Mouse (Mus musculus) limb, embryonic 14.5 days (tissue): Measurements from ENCODE around the gene Zswim3. TPM values are rescaled to one million over a fixed set of nuclear protein-coding genes. Genes with fewer than 3 reads are reported as not detected.

Experiments
- ATAC-seq: fragments of 200-750 bp; cut with Nextera tagmentation; 2 replicates; pipeline ENCODE4 v1.8.0; 2017; ENCODE audit warnings: low read depth, moderate number of reproducible peaks, moderate TSS enrichment; ENCODE audit not compliant: low FRiP score
- DNase-seq: peaks from one replicate; pipeline ENCODE4 v3.0.0-alpha.2; 2015; ENCODE audit warnings: low spot score
- H3K27ac ChIP-seq: fragments of 300-500 bp; sonication (generic); replicated peaks from 2 replicates; pipeline ENCODE4 v1.5.1; 2014; ENCODE audit warnings: low read depth, mild to moderate bottlenecking, low read length, moderate library complexity, mixed read lengths
- H3K27me3 ChIP-seq: fragments of 300-500 bp; sonication (generic); 2 replicates; pipeline ENCODE4 v1.6.1; 2014; ENCODE audit warnings: low read length, mixed read lengths; ENCODE audit not compliant: control insufficient read depth, insufficient read depth
- H3K36me3 ChIP-seq: fragments of 300-500 bp; sonication (generic); 2 replicates; pipeline ENCODE4 v1.6.1; 2014; ENCODE audit warnings: mild to moderate bottlenecking, low read length, moderate library complexity, mixed read lengths; ENCODE audit not compliant: control insufficient read depth, insufficient read depth
- H3K4me1 ChIP-seq: fragments of 300-500 bp; sonication (generic); 2 replicates; pipeline ENCODE4 v1.6.1; 2014; ENCODE audit warnings: antibody characterized with exemption, low read length, mixed read lengths; ENCODE audit not compliant: control insufficient read depth, insufficient read depth
- H3K4me2 ChIP-seq: fragments of 300-500 bp; sonication (generic); replicated peaks from 2 replicates; pipeline ENCODE4 v1.6.1; 2014; ENCODE audit warnings: low read depth, mild to moderate bottlenecking, low read length, moderate library complexity; ENCODE audit not compliant: severe bottlenecking
- H3K4me3 ChIP-seq: fragments of 300-500 bp; sonication (generic); replicated peaks from 2 replicates; pipeline ENCODE4 v1.5.1; 2014; ENCODE audit warnings: low read length
- H3K9ac ChIP-seq: fragments of 300-500 bp; sonication (generic); 2 replicates; pipeline ENCODE4 v1.6.1; 2014; ENCODE audit warnings: mild to moderate bottlenecking, low read depth, low read length, moderate library complexity; ENCODE audit not compliant: severe bottlenecking
- H3K9me3 ChIP-seq: fragments of 300-500 bp; sonication (generic); 2 replicates; pipeline ENCODE4 v1.6.1; 2016; ENCODE audit warnings: low read length; ENCODE audit not compliant: control insufficient read depth
- POLR2A ChIP-seq: fragments of 200-500 bp; IDR thresholded peaks from 2 replicates; pipeline ENCODE4 v1.8.0; 2012; ENCODE audit warnings: inconsistent platforms, mild to moderate bottlenecking, moderate library complexity, borderline replicate concordance; ENCODE audit not compliant: insufficient read depth, insufficient read length; ENCODE audit errors: extremely low read depth
- WGBS: fragments of 180-500 bp; shearing (Covaris S2); extraction: QIAGEN DNeasy Blood & Tissue Kit; methylation state at CpG from one replicate; pipeline ENCODE4 v1.1.7; 2014; 5-methylcytosine and 5-hydroxymethylcytosine counted together
- polyA plus RNA-seq, 2 experiments: library from polyadenylated mRNA; depleted of rRNA in 1 of 2; stranded (reverse) in 1 of 2; unstranded in 1 of 2; fragments of >200 nt; fragmentation: Nextera tagmentation in 1 of 2; extraction: Ambion mirVana in 1 of 2; gene quantifications; 2 replicates each; pipeline versions ENCODE4 v1.2.1 to v1.2.3; 2012 to 2014

Gene Zswim3
- polyA plus RNA-seq, 2 experiments, result 4.9 to 6.9 TPM

DNA sequence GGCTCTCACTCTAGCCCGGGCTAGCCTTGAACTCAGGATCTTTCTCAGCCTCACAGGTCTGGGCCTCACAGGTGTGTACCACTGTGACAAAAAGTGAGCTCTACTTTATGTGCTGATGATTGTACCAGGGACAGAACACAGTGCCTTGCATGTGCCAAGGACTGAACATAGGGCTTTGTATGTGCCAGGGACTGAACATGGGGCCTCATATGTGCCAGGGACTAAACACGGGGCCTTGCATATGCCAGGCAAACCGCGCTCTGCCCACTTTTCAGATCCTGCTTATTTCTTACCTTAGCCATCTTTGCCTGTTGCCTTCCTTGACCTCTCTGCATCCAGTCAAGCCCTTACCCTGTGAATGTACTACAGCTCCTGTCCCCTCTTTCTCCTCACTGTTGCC is 42.9 kb upstream of the Zswim3 start:
- Histone ChIP-seq H3K9ac (no peak overlapping the region), H3K4me1 (no peaks in the 10 kb centered on the region), H3K9me3 (no peaks in the 10 kb centered on the region), H3K36me3 (peaks cover 92% of the 10 kb centered on the region), H3K4me2 (no peak overlapping the region), H3K27me3 (no peaks in the 10 kb centered on the region), H3K27ac (no peak overlapping the region), H3K4me3 (no peak overlapping the region)
- no peak for TF ChIP-seq POLR2A
- ATAC-seq (no peak), DNase-seq (no peak)
- WGBS, result 98% methylated on average over 4 of the region's 4 CpGs

DNA sequence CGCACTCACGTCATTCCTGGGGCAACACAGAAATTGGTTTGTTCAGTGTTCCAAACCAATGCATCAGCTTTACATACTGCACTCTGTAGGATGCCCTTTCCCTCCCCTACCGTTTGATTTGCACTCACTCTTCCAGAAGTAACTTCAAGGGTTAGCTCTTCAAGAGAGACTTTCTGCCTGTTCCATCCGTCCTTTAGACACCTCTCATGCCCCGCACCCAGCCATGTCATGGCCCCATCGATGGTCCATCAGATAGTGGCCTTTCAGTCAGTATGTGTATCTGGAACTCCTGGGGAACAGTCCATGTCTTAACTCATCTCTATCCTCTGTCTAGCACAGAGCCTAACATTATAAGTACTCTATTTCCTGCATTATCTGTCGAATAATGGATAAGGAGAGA is 42.3 kb upstream of the Zswim3 start:
- TF ChIP-seq POLR2A, result no peak
- H3K4me2 ChIP-seq, result no peak overlapping the region
- H3K4me3 ChIP-seq, result no peak overlapping the region
- H3K36me3 ChIP-seq, result peaks cover 92% of the 10 kb centered on the region
- WGBS, result 90% methylated on average over 7 of the region's 7 CpGs
- no peaks in the 10 kb centered on the region for H3K9me3 ChIP-seq
- no peak for DNase-seq
- ATAC-seq, result no peak
- no peak overlapping the region for H3K9ac ChIP-seq
- no peaks in the 10 kb centered on the region for H3K27me3 ChIP-seq
- H3K4me1 ChIP-seq, result no peaks in the 10 kb centered on the region
- H3K27ac ChIP-seq, result no peak overlapping the region

DNA sequence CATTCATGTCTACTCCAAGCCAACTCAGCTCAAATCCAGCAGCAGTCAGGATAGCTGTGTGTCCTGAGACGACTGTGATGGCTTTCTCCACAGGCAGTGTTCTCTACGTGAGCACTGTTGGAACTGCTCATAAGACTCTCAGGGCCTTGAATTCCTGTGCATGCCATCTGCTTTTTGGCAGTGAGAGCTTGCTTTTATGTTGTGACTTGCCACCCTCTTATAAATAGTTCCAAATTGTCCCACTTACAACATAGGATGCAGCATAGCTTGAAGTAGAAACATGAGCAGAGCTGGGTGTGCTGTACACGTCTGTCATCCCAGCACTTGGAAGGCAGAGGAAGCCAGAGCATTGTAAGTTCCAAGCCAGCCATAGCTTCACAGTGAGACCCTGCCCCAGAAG is 39.1 kb upstream of the Zswim3 start:
- H3K4me3 ChIP-seq, result no peak overlapping the region
- 71% methylated on average over 3 of the region's 3 CpGs for WGBS
- no peak overlapping the region for H3K4me2 ChIP-seq
- no peaks in the 10 kb centered on the region for H3K27me3 ChIP-seq
- peaks cover 69% of the 10 kb centered on the region for H3K36me3 ChIP-seq
- no peak for DNase-seq
- no peak overlapping the region for H3K9ac ChIP-seq
- H3K9me3 ChIP-seq, result no peaks in the 10 kb centered on the region
- no peak for ATAC-seq
- peaks cover 6% of the 10 kb centered on the region for H3K4me1 ChIP-seq
- H3K27ac ChIP-seq, result no peak overlapping the region
- TF ChIP-seq POLR2A, result no peak

DNA sequence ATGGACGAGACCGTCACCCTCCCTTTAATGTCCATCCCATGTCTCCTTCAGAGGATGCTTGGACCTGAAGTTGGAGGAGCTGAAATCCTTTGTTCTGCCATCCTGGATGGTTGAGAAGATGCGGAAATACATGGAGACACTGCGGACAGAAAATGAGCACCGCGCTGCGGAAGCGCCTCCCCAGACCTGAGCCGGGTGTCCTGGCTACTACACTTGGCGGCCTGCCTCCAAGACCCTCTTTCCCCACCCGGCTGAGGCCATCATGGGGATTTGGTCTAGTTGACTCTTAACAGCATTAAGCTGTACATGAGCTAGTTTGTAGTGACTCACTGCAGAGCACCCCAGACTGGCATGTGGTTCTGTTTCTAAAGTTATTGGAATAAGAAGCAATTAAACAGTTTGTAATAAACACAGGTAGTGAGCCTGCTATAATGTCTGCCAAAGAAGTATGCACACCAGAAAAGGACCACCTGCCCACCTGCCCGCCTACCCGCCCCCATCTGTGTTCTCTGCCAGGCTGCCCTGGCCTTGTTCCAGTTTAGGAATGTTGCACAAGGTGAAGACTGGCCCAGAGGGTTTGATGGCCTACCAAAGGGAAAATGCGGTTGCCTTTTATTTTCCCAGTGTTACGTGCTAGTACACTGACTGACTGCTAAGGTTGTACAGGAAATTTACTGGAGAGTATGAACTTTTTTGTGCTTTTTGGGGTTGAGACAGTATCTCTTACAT is 36.9 kb upstream of the Zswim3 start:
- Histone ChIP-seq H3K4me1 (peaks cover 6% of the 10 kb centered on the region), H3K4me3 (no peak overlapping the region), H3K9me3 (no peaks in the 10 kb centered on the region), H3K36me3 (peaks cover 61% of the 10 kb centered on the region), H3K9ac (no peak overlapping the region), H3K4me2 (no peak overlapping the region), H3K27ac (no peak overlapping the region), H3K27me3 (no peaks in the 10 kb centered on the region)
- TF ChIP-seq POLR2A, result no peak
- WGBS, result 85% methylated on average over 15 of the region's 15 CpGs
- ATAC-seq (no peak), DNase-seq (no peak)

DNA sequence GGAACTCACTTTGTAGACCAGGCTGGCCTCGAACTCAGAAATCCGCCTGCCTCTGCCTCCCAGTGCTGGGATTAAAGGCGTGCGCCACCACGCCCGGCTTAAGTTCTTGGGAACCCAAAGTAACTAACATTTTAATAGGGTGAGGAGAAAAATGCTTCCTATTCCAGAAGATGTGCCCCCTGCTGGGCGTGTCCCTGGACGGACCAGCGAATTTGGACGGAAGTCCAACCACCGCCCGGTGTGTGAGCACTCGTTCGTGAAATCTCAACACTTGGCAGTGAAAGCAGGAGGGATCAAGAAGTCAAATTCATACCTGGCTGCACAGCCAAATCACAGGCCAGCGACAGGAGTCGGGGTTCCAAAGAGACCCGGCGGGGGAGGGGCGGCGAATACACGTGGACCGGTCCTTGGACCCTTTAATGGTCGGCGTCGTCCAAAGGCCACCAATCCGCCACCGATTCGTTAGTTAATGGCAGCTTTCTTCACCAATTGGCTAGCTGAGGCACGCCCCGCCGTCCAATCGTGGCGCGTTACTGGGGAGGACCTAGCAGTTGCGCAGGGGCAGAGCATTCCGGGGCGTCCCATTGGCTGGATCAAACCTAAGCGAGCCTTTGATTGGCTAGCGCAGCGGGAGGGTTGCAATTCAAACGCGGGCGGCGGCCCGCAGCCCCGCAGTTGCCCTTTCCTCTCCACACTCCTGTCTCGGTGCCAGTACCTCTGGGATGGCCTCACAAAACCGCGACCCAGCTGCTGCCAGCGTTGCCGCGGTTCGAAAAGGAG is 35.5 kb upstream of the Zswim3 start, which contains the start of gene Ube2c:
Gene Ube2c, plus strand, starts transcription at position 641 of the 780 bp plus-strand sequence.
- TF ChIP-seq POLR2A, result 0 out of 2 replicates have a peak, but pooled peaks have one; percentile 23
- H3K4me1 ChIP-seq, result peaks cover 6% of the 10 kb centered on the region
- DNase-seq (peak; percentile 99), ATAC-seq (peak; percentile 98)
- peak within 1 kb of the TSS; percentile 72 for H3K4me2 ChIP-seq
- peaks cover 55% of the 10 kb centered on the region for H3K36me3 ChIP-seq
- H3K4me3 ChIP-seq, result peak within 1 kb of the TSS; percentile 70
- H3K9ac ChIP-seq, result peak within 1 kb of the TSS; percentile 65
- no peaks in the 10 kb centered on the region for H3K27me3 ChIP-seq
- 0 out of 2 replicates have a peak within 1 kb of the TSS, but pooled peaks have one; percentile 58 for H3K27ac ChIP-seq
- no peaks in the 10 kb centered on the region for H3K9me3 ChIP-seq
- 2% methylated on average over 53 of the region's 53 CpGs for WGBS
